Mouse (Mus musculus) hindbrain, embryonic 14.5 days (tissue): ENCODE results near the gene C1qtnf5. TPM values are rescaled to one million over a fixed set of nuclear protein-coding genes. Genes with fewer than 3 reads are reported as not detected.

ENCODE experiments used
- ATAC-seq: fragments of 200-750 bp; cut with Nextera tagmentation; 2 replicates; pipeline ENCODE4 v1.8.0; 2017; ENCODE audit warnings: moderate number of reproducible peaks, mild to moderate bottlenecking, moderate TSS enrichment, moderate library complexity; ENCODE audit not compliant: low FRiP score
- DNase-seq: peaks from one replicate; pipeline ENCODE4 v3.0.0-alpha.2; 2015; ENCODE audit warnings: low spot score
- H3K27ac ChIP-seq: fragments of 300-500 bp; sonication (generic); 2 replicates; pipeline ENCODE4 v1.5.1; 2014; ENCODE audit warnings: mild to moderate bottlenecking, moderate library complexity
- H3K27me3 ChIP-seq: fragments of 300-500 bp; sonication (generic); 2 replicates; pipeline ENCODE4 v1.6.1; 2014; ENCODE audit warnings: mild to moderate bottlenecking, low read length, mixed read lengths; ENCODE audit not compliant: control insufficient read depth, insufficient read depth
- H3K36me3 ChIP-seq: fragments of 300-500 bp; sonication (generic); replicated peaks from 2 replicates; pipeline ENCODE4 v1.6.1; 2014; ENCODE audit not compliant: control insufficient read depth, insufficient read depth
- H3K4me1 ChIP-seq: fragments of 300-500 bp; sonication (generic); replicated peaks from 2 replicates; pipeline ENCODE4 v1.6.1; 2014; ENCODE audit warnings: antibody characterized with exemption, low read length, mixed read lengths; ENCODE audit not compliant: control insufficient read depth, insufficient read depth
- H3K4me2 ChIP-seq: fragments of 300-500 bp; sonication (generic); replicated peaks from 2 replicates; pipeline ENCODE4 v1.6.1; 2014; ENCODE audit warnings: mild to moderate bottlenecking, moderate library complexity
- H3K4me3 ChIP-seq: fragments of 300-500 bp; sonication (generic); replicated peaks from 2 replicates; pipeline ENCODE4 v1.5.1; 2014; ENCODE audit warnings: mild to moderate bottlenecking, low read length
- H3K9ac ChIP-seq: fragments of 300-500 bp; sonication (generic); 2 replicates; pipeline ENCODE4 v1.6.1; 2014
- H3K9me3 ChIP-seq: fragments of 300-500 bp; sonication (generic); 2 replicates; pipeline ENCODE4 v1.6.1; 2016; ENCODE audit warnings: low read length; ENCODE audit not compliant: control insufficient read depth
- WGBS: fragments of 180-500 bp; shearing (Covaris S2); extraction: QIAGEN DNeasy Blood & Tissue Kit; methylation state at CpG from one replicate; pipeline ENCODE4 v1.1.7; 2014; 5-methylcytosine and 5-hydroxymethylcytosine counted together
- polyA plus RNA-seq: library from polyadenylated mRNA; unstranded; fragments of >200 nt; fragmentation: Nextera tagmentation; extraction: Ambion mirVana; gene quantifications from 2 replicates; pipeline ENCODE4 v1.2.1, GENCODE M21; 2014

C1qtnf5 gene
- polyA plus RNA-seq: 7.0 and 8.0 TPM in 2 replicates

- no peak within 1 kb of the TSS for H3K4me3 ChIP-seq
- H3K4me1 ChIP-seq: peaks cover 22% of the 10 kb centered on the region
- no peaks in the 10 kb centered on the region for H3K27me3 ChIP-seq
- no peak for DNase-seq
- no peaks in the 10 kb centered on the region for H3K9me3 ChIP-seq
- H3K9ac ChIP-seq: peak within 1 kb of the TSS; percentile 42; the same call in 1 of the 2 replicates
- peak; percentile 76 for ATAC-seq
- 34% methylated on average over 8 of the region's 8 CpGs for WGBS
- H3K4me2 ChIP-seq: peak within 1 kb of the TSS; percentile 27
- H3K36me3 ChIP-seq: no peaks in the 10 kb centered on the region
- H3K27ac ChIP-seq: peak within 1 kb of the TSS; percentile 34
Measured at GRCm38 (mm10) chr9:44107110-44107509, at the start of gene C1qtnf5. C1qtnf5 (plus strand) TSS chr9:44107245.

GRCm38 (mm10) chr9:44058606-44059005 lies 48.4 kb upstream of the C1qtnf5 start:
- ATAC-seq: no peak
- no peaks in the 10 kb centered on the region for H3K27me3 ChIP-seq
- WGBS: 83% methylated on average over 6 of the region's 6 CpGs
- H3K9me3 ChIP-seq: peaks cover 4% of the 10 kb centered on the region; the same call in 1 of the 2 replicates
- DNase-seq: no peak
- no peaks in the 10 kb centered on the region for H3K4me1 ChIP-seq
- no peak overlapping the region for H3K27ac ChIP-seq
- H3K4me2 ChIP-seq: no peak overlapping the region
- H3K36me3 ChIP-seq: no peaks in the 10 kb centered on the region
- no peak overlapping the region for H3K9ac ChIP-seq
- no peak overlapping the region for H3K4me3 ChIP-seq

GRCm38 (mm10) chr9:44065177-44065576 lies 41.9 kb upstream of the C1qtnf5 start:
- H3K9ac ChIP-seq: no peak overlapping the region
- H3K27me3 ChIP-seq: no peaks in the 10 kb centered on the region
- DNase-seq (no peak), ATAC-seq (no peak)
- WGBS: 42% methylated on average over 1 of the region's 1 CpGs
- H3K4me1 ChIP-seq: peaks cover 9% of the 10 kb centered on the region
- H3K4me2 ChIP-seq: no peak overlapping the region
- no peak overlapping the region for H3K4me3 ChIP-seq
- no peaks in the 10 kb centered on the region for H3K36me3 ChIP-seq
- no peak overlapping the region for H3K27ac ChIP-seq
- no peaks in the 10 kb centered on the region for H3K9me3 ChIP-seq

- H3K4me2 ChIP-seq: peak within 1 kb of the TSS; percentile 77
- ATAC-seq: peak; percentile 99
- H3K9me3 ChIP-seq: no peaks in the 10 kb centered on the region
- H3K4me3 ChIP-seq: peak within 1 kb of the TSS; percentile 46
- H3K27me3 ChIP-seq: no peaks in the 10 kb centered on the region
- H3K4me1 ChIP-seq: peaks cover 17% of the 10 kb centered on the region
- no peak within 1 kb of the TSS for H3K27ac ChIP-seq
- peak; percentile 99 for DNase-seq
- H3K9ac ChIP-seq: peak within 1 kb of the TSS; percentile 50
- no peaks in the 10 kb centered on the region for H3K36me3 ChIP-seq
- WGBS: 0% methylated on average over 38 of the region's 38 CpGs
Measured at GRCm38 (mm10) chr9:44066785-44067225, 40.2 kb upstream of the C1qtnf5 start, which contains the start of gene Usp2. Usp2 (plus strand) TSS chr9:44067021.

GRCm38 (mm10) chr9:44067241-44067959 lies 39.6 kb upstream of the C1qtnf5 start:
- H3K4me2 ChIP-seq: peak overlapping the region; percentile 77

GRCm38 (mm10) chr9:44067960-44068330 lies 39.1 kb upstream of the C1qtnf5 start:
- Histone ChIP-seq H3K27me3 (no peaks in the 10 kb centered on the region), H3K36me3 (no peaks in the 10 kb centered on the region), H3K9ac (no peak overlapping the region), H3K4me1 (peaks cover 24% of the 10 kb centered on the region), H3K9me3 (no peaks in the 10 kb centered on the region), H3K4me2 (peak overlapping the region; percentile 77; the same call in 1 of the 2 replicates), H3K27ac (no peak overlapping the region), H3K4me3 (no peak overlapping the region)
- WGBS: 83% methylated on average over 6 of the region's 6 CpGs
- DNase-seq: no peak
- no peak for ATAC-seq

More at GRCm38 (mm10) chr9:44067241-44067959, 39.6 kb upstream of the C1qtnf5 start:
- WGBS: 7% methylated on average over 15 of the region's 15 CpGs
- no peaks in the 10 kb centered on the region for H3K36me3 ChIP-seq
- no peak; the same call in 1 of the 2 replicates for ATAC-seq
- peak overlapping the region; percentile 46 for H3K4me3 ChIP-seq
- H3K9me3 ChIP-seq: no peaks in the 10 kb centered on the region
- H3K4me1 ChIP-seq: peaks cover 23% of the 10 kb centered on the region
- peak overlapping the region; percentile 50 for H3K9ac ChIP-seq
- H3K27ac ChIP-seq: no peak overlapping the region
- H3K27me3 ChIP-seq: no peaks in the 10 kb centered on the region
- DNase-seq: no peak

- Histone ChIP-seq H3K4me3 (no peak overlapping the region), H3K27ac (no peak overlapping the region), H3K9ac (no peak overlapping the region), H3K4me1 (peaks cover 24% of the 10 kb centered on the region), H3K4me2 (no peak overlapping the region), H3K27me3 (no peaks in the 10 kb centered on the region), H3K9me3 (no peaks in the 10 kb centered on the region), H3K36me3 (no peaks in the 10 kb centered on the region)
- DNase-seq: no peak
- WGBS: 38% methylated on average over 7 of the region's 7 CpGs
- ATAC-seq: no peak
Measured at GRCm38 (mm10) chr9:44069252-44069651, 37.8 kb upstream of the C1qtnf5 start.

GRCm38 (mm10) chr9:44070113-44070843 lies 36.8 kb upstream of the C1qtnf5 start:
- H3K27me3 ChIP-seq: no peaks in the 10 kb centered on the region
- no peak overlapping the region for H3K4me2 ChIP-seq
- DNase-seq: no peak
- H3K9ac ChIP-seq: no peak overlapping the region
- 75% methylated on average over 14 of the region's 14 CpGs for WGBS
- H3K9me3 ChIP-seq: no peaks in the 10 kb centered on the region
- no peak overlapping the region for H3K27ac ChIP-seq
- no peaks in the 10 kb centered on the region for H3K36me3 ChIP-seq
- ATAC-seq: no peak
- no peak overlapping the region for H3K4me3 ChIP-seq
- H3K4me1 ChIP-seq: peaks cover 24% of the 10 kb centered on the region

GRCm38 (mm10) chr9:44070844-44071231 lies 36.2 kb upstream of the C1qtnf5 start:
- DNase-seq (no peak), ATAC-seq (no peak)
- Histone ChIP-seq H3K4me3 (no peak overlapping the region), H3K4me2 (no peak overlapping the region), H3K4me1 (peaks cover 24% of the 10 kb centered on the region), H3K27me3 (no peaks in the 10 kb centered on the region), H3K9me3 (no peaks in the 10 kb centered on the region), H3K9ac (no peak overlapping the region), H3K27ac (no peak overlapping the region), H3K36me3 (no peaks in the 10 kb centered on the region)
- 49% methylated on average over 8 of the region's 8 CpGs for WGBS
